Mouse (Mus musculus) mesoderm, embryonic 11.5 days (tissue): ENCODE data around the gene Gm48551.
A peak's percentile ranks its signal among the peaks of the same experiment; 100 is the strongest.

Experiments
- DNase-seq: peaks from one replicate; pipeline ENCODE4 v3.0.0-alpha.2; 2012; ENCODE audit warnings: low read depth, low spot score

Gene Gm48551

GRCm38 (mm10) chr10:81356991-81357844 is 27.0 kb upstream of the Gm48551 start, which contains the start of gene Mfsd12:
TSS of gene Mfsd12 (plus strand) at chr10:81357491.
- peak; percentile 90 for DNase-seq

GRCm38 (mm10) chr10:81358209-81358608 is 26.1 kb upstream of the Gm48551 start:
- DNase-seq: no peak

- DNase-seq: no peak
Measured at GRCm38 (mm10) chr10:81358841-81359240, 25.4 kb upstream of the Gm48551 start.

- no peak for DNase-seq
Measured at GRCm38 (mm10) chr10:81360721-81361120, 23.5 kb upstream of the Gm48551 start.

- DNase-seq: no peak
Measured at GRCm38 (mm10) chr10:81362336-81362949, 21.8 kb upstream of the Gm48551 start.

- DNase-seq: no peak
Measured at GRCm38 (mm10) chr10:81363436-81364346, 20.6 kb upstream of the Gm48551 start.

GRCm38 (mm10) chr10:81364666-81365065 is 19.6 kb upstream of the Gm48551 start:
- no peak for DNase-seq

GRCm38 (mm10) chr10:81365073-81365472 is 19.2 kb upstream of the Gm48551 start:
- DNase-seq: no peak

- DNase-seq: no peak
Measured at GRCm38 (mm10) chr10:81365672-81366476, 18.4 kb upstream of the Gm48551 start, which contains the start of gene 4930404N11Rik. TSS of gene 4930404N11Rik (minus strand) at chr10:81365816.

GRCm38 (mm10) chr10:81366477-81367206 is 17.6 kb upstream of the Gm48551 start:
- no peak for DNase-seq

GRCm38 (mm10) chr10:81367207-81367495 is 17.1 kb upstream of the Gm48551 start:
- no peak for DNase-seq

- no peak for DNase-seq
Measured at GRCm38 (mm10) chr10:81375322-81375721, 8.9 kb upstream of the Gm48551 start.

GRCm38 (mm10) chr10:81376561-81377361 is 7.5 kb upstream of the Gm48551 start:
- DNase-seq: no peak

- no peak for DNase-seq
Measured at GRCm38 (mm10) chr10:81377362-81377664, 7.0 kb upstream of the Gm48551 start.

- no peak for DNase-seq
Measured at GRCm38 (mm10) chr10:81377793-81378552, 6.3 kb upstream of the Gm48551 start, which contains the start of gene Fzr1. TSS of gene Fzr1 (minus strand) at chr10:81378516.

GRCm38 (mm10) chr10:81378553-81379182 is 5.6 kb upstream of the Gm48551 start:
- peak; percentile 100 for DNase-seq

- DNase-seq: no peak
Measured at GRCm38 (mm10) chr10:81379183-81379553, 5.1 kb upstream of the Gm48551 start.

- no peak for DNase-seq
Measured at GRCm38 (mm10) chr10:81379809-81380378, 4.4 kb upstream of the Gm48551 start.
